Mouse (Mus musculus) cortical plate, adult 2 months (tissue): ENCODE data around the gene Gm44502.

Source experiments
- CTCF ChIP-seq: fragments of 200-500 bp; IDR thresholded peaks from 2 replicates; pipeline ENCODE4 v1.5.1; 2011; ENCODE audit warnings: mild to moderate bottlenecking, control low read depth, low read length; ENCODE audit not compliant: insufficient read depth; ENCODE audit errors: extremely low read depth
- POLR2A ChIP-seq: fragments of 200-500 bp; IDR thresholded peaks from 2 replicates; pipeline ENCODE4 v1.6.1; 2011; ENCODE audit warnings: mild to moderate bottlenecking, low read length, control low read depth; ENCODE audit not compliant: insufficient read depth; ENCODE audit errors: extremely low read depth

DNA sequence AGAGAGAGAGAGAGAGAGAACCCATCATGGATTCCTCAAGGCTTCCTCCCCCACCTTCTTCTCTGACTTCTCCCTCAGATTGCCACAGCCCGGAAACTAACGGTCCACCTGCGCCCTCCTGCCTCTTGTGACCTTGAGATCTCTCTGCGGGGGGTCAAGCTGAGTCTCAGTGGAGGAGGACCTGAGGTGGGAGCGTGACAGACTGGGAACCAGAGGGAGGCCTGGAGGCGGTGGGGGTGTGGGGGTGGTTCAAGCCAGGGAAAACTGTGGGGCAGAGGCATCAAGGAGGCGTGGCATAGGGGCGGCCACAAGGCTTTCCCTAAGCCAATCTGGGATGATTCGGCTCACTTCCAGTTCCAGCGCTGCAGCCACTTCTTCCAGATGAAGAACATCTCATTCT lies 30.8 kb upstream of the Gm44502 start:
- TF ChIP-seq POLR2A (no peak), CTCF (no peak)
